Mouse (Mus musculus) frontal cortex, adult (tissue): ENCODE data around the gene Ifna5.

ENCODE experiments used
- ATAC-seq: cut with Nextera tagmentation; 2 replicates; pipeline ENCODE4 v1.9.2; 2017; ENCODE audit warnings: mild to moderate bottlenecking, moderate library complexity, mixed read lengths; ENCODE audit not compliant: low TSS enrichment

Ifna5 gene

DNA sequence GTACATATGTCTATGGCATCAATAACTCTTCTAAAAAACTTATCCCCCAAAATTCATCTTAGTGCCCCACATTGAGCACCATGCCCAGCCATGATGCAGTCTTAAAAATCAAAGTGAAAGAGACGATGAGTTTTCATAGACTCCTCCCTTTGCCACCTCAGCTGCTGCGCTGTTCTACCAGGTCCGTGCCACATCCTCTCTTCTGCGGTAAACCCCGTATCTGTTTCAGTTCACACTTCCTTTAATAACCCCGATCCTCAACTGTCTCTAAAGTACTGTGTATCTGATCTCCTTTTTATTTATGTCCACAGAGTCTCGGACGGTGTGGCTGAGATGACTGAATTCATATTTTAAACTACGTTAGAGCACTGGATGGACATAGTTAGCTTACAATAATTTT lies 29.3 kb downstream of the Ifna5 start:
- no peak for ATAC-seq

DNA sequence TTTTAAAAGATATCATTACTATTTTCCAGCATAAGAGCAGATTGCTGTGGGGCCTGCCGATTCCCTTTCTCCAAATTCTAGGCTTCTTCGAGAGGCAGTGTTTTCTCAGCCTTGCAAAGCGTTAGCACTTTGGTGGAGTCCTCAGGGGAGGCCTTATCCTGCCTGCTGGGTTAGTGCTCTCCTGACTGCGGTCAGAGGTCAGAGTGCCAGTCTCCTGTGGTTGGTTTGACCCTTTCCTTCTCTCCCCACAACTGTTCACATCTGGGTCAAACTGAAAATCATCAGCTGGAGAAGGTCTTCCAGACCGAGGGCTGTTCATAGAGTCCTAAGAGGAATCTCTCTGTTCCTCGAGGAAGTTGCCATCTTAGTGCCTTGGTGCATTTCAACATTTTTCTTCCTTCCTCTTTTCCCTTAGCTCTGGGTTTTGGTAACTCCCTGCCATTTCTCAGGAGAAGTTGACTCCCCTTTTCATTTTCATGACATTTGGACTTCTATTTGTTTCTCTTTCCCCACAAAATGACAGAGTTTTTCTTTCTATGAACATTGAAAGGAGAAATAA lies 29.8 kb downstream of the Ifna5 start:
- ATAC-seq: no peak

- peak; percentile 99 for ATAC-seq
These were observed 32.1 kb downstream of the Ifna5 start for GRCm38 (mm10) chr4:88867366-88867925.

GRCm38 (mm10) chr4:88867926-88868911 lies 32.9 kb downstream of the Ifna5 start:
- ATAC-seq: peak; percentile 68

- ATAC-seq: peak; percentile 80
These were observed 37.4 kb downstream of the Ifna5 start for GRCm38 (mm10) chr4:88872691-88873090.

DNA sequence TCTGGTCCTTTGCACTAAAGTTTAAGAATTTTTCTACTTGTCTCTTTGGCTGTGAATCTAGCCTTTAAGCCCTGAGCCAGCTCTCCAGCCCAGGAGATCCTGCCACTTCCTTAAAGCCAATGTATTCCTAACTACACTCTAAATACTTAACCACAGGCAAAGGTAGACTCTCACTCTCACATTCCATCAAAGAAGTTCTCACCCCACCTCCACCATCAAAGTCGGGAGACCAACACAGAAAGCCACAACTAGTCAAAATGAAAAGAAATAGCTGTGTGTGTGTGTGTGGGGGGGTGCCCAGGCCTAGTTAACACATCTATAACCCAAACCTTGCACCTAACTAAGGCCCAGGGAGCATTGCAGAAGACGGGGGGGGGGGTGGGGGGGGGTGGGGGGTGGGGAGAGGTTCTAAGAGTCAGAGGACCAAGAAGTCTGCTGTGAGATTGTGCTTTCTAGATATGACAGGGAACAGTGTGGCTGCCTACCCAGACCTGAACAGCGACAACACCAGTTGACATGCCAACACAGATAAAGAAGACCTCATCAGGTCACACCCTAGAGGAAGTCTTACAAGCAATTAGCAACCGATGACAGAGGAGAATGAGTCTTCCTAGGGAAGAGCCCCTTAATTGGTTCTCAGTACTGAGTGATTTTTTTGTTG lies 40.2 kb downstream of the Ifna5 start:
- no peak for ATAC-seq

- no peak for ATAC-seq
These were observed 41.2 kb downstream of the Ifna5 start for GRCm38 (mm10) chr4:88876520-88876919.

- no peak for ATAC-seq
These were observed 42.9 kb downstream of the Ifna5 start for GRCm38 (mm10) chr4:88878246-88878645.

- ATAC-seq: no peak
These were observed 43.4 kb downstream of the Ifna5 start for GRCm38 (mm10) chr4:88878772-88879171.

GRCm38 (mm10) chr4:88880101-88880500 lies 44.8 kb downstream of the Ifna5 start, which contains the start of gene Ifne:
Ifne (minus strand) TSS chr4:88880201.
- ATAC-seq: no peak
